Mouse (Mus musculus) bone marrow, adult 2 months (tissue): ENCODE results near the gene Otop3.

ENCODE experiments used
- CTCF ChIP-seq: fragments of 200-500 bp; IDR thresholded peaks from 2 replicates; pipeline ENCODE4 v1.5.1; 2011; ENCODE audit warnings: low read length, control low read depth; ENCODE audit not compliant: control insufficient read depth, insufficient read depth
- POLR2A ChIP-seq: fragments of 200-500 bp; IDR thresholded peaks from 2 replicates; pipeline ENCODE4 v1.6.1; 2011; ENCODE audit warnings: low read depth, mild to moderate bottlenecking, control low read depth, low read length, borderline replicate concordance; ENCODE audit not compliant: control insufficient read depth

GRCm38 (mm10) chr11:115359726-115360125, 25.2 kb downstream of the Otop3 start:
- TF ChIP-seq CTCF (peak; percentile 49; the same call in 1 of the 2 replicates), POLR2A (no peak)
